Mouse (Mus musculus): ENCODE measurements around the gene Nktr. TPM values are rescaled to one million over a fixed set of nuclear protein-coding genes. Genes with fewer than 3 reads are reported as not detected.
A peak's percentile ranks its signal among the peaks of the same experiment; 100 is the strongest.

Gene Nktr
- total RNA-seq, 2 experiments from 2014 or later, result 99.0 to 145 TPM

DNA sequence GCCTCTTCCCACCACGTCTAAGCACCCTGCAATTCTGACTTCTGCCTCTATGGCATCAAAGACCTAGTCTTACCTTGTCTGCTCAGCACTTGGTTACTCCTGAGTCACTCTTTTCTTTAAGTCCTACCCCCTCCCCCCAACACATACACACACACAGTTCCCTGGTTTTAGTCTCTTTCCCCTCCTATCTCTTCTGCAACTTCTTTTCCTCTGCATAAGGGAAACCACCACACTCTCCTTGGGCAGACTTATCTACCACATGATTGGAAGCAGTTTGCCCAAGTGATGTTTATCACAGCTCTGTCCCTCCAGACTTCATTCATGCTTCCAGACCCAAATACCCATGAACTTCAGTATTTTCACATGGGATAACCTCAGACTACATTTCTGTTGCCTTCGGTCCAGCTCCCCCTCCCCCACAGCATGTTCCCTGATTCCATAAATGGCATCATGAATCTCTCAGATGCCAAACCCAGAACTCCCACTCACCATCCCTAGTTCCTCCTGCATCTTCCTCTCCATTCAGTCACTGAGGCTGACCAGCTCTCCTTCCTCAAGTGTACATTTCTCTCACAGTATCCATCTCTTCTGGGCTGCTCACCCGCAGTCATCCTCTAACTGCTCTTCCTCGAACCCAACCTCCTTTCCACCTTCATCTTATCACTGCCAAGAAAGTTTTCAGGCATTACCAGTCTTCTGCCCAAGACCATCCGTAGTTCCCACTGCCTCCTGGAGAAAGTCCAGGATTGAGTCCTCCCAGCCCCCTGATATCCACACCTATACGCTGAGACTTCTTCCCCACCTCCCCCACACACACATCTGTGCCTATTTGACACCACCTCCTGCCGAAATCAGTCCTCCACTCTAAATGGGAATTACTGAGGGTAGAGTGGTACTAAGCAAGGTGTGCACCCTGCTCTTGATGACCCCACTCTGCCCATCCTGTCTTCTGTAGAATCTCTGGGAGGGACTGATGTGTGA, 10.2 kb upstream of the Nktr start:
- no peak for DNase-seq

DNA sequence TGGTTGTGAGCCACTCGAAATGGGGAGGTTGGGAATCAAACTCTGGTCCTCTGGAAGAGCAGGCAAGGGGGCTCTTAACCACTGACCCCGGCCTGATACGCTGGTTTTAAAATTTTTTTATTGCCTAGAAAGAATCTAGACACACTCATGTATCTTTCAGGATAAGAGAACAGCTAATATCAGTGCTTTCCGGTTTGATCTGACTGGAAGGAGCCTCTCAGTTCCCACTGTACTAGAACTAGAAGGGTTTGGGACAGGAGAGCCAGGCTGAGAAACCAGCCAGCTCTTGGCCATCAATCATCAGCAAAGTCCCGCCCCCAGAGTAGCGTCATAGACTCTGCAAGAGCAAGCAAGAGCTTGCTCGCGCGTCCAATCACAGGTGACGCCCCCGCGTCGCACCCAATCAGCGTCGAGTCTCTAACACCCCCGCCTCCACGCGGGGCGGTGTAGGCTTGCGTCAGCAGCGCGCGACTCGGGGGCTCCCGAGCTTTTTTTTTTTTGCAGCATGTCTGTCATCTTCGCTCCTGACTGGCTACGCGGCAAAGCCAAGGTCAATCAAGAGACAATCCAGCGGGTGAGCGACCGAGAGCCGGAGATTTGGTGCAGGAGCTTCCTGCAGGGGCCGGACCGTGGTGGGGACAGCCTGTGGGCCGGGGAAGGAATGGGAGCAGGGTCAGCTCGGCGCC, 8.9 kb upstream of the Nktr start, which contains the start of gene Ss18l2:
Ss18l2 (plus strand) TSS at position 432 of the 686 bp plus-strand sequence.
- peak; percentile 96 for DNase-seq

DNA sequence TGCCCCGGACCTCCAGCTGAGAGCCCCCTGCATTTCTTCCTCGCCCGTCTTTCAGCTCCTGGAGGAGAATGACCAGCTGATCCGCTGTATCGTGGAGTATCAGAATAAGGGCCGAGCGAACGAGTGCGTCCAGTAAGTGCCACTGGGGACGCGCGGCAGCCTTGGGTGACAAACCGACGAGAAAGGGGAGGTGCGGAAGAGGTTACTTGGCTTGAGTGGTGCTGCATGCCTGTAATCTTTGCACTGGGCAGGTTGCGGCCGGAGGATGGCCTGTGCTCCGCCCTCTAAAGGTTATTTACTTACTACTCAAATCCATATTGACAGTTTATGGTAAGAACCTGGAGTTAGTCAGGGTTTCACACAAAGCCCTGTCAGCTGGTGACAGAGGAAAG, 8.4 kb upstream of the Nktr start:
- DNase-seq, result no peak

DNA sequence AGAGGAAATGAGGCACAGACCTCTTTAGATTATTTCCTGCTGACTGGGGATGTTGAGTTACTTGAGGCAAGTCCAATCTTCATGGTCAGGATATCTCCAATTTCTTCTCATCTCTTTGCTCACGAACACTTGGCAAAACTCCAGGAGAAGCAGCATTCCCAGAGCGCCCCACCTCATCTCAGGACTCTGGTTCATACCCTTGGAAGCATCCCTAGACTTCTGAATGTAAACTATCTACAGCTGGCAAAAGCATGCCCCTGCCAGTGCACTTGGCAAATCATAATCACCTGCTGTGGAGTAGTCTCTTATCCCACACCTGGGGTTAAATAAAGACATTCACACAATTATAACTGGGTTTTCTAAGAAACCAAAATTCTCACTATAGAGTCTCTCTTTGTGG, 1.9 kb upstream of the Nktr start:
- no peak for DNase-seq

DNA sequence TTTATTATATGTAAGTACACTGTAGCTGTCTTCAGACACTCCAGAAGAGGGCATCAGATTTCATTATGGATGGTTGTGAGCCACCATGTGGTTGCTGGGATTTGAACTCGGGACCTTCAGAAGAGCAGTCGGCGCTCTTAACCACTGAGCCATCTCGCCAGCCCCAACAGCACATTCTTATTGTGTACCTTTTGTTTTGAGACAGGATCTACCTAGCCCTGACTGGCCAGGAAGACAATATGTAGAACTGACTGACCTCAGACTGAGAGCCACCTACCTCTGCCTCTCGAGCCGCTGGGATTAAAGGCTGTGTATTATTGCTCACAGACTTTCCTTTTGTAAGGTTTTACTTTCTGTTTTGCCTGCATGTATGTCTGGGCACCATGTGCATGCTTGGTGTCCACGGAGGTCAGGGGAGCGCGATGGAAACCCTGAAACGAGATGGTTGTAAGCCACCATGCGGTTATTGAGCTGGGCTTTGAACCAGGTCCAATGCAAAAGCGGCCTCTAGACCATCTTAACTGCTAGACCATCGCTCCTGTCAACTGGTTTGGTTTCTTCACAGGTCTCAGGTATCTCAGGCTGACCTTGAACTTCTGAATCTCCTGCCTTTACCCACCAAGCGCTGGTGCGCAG, 781 bp upstream of the Nktr start:
- DNase-seq, result no peak

DNA sequence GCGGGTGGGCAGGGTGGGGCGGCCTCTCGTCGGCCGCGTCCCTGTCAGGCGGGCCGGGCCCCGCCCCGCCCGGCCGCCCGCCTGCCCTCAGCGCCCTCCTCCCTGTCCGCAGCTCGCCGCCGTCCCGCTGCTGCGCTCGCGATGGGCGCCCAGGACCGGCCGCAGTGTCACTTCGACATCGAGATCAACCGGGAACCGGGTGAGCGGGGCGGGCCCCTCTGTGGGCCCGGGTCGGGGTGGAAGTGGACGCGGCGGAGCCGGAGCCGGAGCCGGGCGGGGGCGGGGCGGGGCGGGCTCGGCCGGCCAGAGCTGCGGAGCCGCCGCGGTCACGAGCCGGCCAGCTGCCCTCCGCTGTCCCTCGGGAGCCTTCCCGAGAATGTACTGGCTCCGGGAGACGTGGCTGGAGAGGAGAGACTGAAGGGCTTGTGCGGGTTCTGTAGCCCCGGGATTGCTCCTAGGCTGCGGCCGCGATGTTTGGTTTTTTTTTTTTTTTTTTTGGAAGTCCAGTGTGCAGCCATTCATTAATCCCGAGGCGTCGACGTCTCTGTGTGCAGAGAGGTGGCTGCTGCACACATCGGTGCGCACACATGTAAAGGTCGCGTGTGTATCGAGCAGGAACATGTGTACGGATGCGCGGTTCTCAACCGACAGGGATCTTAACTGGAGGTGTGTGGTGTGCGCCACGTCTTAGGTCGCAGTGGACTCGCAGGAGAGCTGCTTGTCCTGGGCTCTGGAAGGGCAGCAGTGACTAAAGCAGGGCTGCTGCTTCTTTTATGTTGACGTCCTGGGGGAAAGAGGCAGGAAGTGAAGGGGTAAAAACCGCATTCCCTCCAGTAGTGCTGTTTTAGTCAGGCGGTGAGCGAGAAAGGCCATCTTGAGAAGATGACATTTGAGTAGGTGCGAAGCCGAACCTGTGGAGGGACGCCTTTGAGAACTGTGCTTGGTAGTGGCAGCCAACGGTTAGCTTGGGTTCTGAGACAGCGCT, 670 bp downstream of the Nktr start:
- peak in 1 of 2 experiments; percentile 23 for DNase-seq

DNA sequence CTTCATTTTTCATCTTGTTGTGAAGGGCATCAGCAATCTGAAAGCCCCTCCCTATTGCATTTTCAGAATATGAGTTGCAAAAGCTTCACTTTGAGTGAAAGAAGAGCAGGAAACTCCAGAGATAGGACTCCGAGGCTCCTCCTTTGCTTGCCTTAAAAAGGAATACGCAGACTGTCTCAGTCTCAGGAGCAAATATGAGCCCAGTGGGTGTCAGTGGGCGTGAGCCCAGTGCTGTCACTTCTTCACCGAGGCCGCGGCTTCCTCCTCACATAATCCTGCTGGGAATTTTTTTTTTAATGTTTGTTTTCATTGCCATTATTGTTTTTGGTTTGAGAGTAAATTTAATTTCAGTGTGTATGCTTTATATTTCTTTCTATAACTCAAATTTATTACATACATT, 21.5 kb downstream of the Nktr start:
- DNase-seq, result no peak

DNA sequence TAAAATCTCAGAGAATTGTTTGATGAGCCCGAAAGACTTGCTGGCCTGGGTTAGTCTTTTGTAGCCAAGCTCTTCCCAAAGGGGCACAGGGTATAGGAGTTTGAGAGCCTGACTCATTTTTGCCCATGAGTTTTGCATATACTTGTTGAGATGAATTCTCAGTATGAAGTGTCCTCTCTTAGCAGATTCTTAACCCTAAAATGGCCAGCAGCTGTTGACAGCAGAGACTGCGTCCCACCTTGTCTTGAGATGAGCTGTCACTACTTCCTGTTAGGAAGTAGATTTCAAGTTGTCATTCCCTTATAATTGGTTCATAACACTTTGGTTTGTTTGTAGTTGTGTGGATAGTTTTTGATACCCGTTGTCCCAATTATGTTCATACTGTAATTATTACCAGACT, 22.2 kb downstream of the Nktr start:
- no peak for DNase-seq

DNA sequence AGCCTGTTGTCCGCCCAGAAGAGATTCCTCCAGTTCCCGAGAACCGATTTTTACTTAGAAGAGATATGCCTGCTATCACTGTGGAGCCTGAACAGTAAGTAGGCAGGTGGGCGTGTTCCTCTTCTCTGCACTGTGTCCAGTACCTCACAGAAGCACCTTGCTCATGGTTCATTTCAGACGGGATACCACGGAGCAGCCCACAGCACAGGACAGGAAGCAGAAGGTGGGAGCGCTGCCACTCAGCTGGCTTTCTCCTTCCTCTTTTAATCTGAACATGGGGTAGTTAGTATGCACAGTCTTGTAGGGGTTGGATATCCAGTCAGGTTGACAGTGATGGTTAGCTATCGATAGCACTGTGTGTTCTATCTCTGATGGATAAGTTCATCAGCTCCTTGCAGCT, 25.1 kb downstream of the Nktr start:
- no peak for DNase-seq

DNA sequence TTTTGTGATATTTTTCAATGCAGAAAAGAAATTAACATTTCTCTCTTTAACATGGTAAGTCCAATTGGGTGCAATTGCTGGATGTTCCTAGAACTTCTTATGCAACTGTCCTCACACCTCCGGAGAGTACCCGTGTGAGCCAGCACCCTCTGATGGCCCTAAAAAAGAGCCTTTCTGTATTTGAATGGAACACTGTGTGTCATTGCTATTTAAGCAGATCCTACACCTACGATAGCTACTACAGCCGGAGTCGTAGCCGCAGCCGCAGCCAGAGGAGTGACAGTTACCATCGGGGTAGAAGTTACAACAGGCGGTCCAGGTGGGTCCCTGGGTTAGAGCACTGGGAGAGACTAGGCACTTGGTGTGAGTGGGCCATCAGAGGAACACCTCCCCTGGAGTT, 33.8 kb downstream of the Nktr start:
- no peak for DNase-seq

DNA sequence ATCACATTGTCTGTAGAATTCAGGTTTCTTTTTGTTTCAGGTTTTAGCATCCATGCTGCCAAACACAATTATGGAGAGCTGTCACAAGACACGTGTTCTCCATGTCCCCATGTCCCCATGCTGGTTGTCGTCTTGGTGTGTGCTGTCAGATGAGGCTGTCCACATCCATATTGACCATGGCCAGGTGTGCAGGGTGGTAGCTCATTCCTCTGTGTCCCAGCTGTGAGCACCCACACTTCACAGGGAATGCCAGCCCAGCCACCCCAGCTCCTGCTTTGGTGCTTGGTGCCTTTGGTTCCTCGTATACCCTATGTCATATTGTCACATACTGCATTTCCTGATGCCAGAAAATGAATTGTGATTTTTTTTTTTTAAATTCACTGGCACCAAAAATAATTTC, 35.7 kb downstream of the Nktr start:
- no peak for DNase-seq

DNA sequence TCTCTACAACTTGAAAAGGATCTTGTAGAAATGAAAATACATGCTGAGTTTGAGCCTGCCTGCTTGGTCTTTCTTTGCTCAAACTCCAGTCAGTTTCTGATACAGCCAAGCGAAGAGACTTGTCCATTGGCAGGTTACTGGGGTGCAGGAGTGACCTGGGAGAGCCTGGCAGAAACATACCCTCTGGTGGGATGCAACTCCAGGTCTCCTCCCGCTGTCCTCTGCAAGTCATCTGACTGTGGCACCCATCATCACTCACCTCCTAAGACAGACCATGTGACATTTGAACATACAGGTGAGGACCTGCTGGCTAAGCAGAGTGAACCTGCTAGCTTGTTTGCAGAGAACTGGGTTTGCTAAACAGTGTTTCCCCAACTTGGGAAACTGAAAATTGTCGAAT, 37.8 kb downstream of the Nktr start:
- DNase-seq, result no peak

DNA sequence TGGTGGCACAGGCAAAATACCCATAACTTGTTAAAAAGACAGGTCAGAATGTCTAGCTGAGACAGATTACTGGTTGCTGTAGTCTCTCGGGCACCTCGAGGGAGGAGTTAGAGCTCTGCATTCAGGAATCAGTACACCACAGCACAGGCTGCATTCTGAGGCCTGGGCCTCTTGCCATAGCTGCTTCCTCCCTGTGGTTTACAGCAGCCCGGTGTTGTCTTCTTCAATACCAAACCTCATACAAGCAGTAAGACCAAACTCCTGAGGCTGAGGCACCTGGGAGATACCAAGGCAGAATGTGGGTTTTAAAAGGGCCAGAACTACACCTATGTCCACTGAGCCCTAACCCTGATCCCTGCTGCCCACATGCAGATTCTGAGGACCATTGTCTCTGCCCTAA, 38.5 kb downstream of the Nktr start:
- DNase-seq, result no peak

DNA sequence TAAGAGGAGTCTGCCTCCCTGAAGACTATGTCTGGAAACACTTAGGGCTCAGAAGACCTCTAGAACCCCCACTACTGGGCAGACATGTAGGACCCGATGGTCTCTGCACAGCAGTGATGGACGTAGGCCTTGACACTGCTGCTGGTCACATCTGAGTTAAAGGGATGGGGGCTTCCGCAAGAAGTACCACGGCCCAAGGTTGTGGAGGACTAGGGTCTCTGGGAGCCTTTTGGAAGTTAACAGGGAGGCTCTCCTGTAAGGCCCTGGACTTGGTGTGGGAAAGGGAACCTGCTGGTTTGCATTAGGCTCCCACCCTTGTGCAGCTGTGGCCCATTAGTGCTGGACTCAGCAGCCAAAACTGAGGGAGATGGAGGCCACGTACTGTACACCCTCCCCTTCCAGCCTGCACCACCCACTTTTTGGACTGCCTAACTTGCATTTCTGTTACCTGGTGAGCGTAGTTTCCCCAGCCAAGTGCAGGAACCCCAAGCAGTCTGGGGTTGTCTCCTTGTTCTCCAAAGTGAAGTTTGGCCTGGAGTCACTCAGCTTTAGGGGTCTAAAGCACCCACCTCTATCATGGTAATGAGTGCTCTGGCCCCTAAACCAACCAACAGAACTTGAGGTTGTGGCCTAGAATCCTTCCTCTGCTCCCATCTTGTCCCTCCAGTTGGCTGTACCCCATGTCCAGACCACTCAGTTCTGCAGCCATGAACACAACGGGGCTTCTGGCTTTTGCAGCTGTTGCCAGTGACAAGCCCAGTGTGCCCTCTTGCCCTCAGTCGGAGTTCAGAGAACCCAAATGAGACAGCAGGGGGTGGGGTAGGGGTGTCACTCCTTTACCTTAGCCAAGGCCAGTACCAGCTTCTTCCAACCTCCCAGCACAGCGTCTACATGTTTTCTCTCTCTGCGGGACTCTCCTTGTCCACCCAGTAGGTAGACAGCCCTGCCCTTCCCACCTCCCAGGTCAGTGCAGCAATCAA, 39.2 kb downstream of the Nktr start:
- no peak for DNase-seq

DNA sequence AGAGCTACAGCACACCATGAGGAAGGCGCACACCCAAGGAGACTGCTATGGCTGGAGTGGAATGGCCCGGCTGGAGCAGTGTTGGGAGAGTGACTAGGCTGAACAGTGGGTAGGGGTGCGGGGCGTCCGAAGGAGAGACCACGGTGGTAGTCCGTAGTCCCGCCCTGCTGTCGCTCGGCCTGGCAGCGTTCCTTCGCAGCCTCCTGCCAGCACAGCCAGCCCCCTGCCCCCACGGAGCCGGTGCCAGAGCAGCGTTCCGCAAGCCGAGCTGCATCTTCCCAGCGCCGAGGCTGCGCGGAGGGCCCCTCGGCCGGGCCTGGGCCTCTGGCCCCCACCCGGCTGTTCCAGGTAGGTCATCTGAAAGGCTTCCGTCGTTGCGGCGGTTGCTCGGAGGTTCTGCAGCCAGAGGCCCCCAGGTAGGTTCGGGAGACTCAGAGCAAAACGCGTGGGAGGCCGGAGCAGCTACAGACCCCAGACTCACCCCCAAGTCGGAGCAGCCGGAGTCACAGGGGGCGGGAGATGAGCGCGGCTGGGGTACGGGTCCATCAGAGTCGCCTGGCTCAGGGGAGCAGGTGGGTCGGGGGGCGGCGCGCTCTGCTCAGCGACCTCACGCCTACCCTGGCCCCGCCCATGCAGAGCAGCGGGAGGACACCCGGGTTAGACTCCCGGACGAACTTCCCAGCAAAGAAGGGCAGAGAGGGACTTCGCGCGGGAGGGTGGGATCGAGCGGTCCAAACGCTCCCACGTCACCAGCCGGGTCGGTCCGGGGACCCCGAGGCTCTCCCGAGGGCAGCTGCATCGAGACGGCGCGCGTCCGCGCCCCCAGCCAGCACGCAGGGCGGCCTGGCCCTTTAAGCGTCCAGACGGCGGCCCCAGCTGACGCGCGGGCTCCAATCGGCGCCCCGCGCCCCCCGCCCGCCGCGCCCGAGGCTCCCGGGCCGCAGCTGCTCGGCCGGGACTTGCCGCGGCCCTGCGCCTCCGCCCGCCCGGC, 40.4 kb downstream of the Nktr start, which contains the start of gene Zfp651:
Zfp651 (plus strand) TSS at position 240 of the 991 bp plus-strand sequence.
- peak; percentile 78 to 81 for DNase-seq

DNA sequence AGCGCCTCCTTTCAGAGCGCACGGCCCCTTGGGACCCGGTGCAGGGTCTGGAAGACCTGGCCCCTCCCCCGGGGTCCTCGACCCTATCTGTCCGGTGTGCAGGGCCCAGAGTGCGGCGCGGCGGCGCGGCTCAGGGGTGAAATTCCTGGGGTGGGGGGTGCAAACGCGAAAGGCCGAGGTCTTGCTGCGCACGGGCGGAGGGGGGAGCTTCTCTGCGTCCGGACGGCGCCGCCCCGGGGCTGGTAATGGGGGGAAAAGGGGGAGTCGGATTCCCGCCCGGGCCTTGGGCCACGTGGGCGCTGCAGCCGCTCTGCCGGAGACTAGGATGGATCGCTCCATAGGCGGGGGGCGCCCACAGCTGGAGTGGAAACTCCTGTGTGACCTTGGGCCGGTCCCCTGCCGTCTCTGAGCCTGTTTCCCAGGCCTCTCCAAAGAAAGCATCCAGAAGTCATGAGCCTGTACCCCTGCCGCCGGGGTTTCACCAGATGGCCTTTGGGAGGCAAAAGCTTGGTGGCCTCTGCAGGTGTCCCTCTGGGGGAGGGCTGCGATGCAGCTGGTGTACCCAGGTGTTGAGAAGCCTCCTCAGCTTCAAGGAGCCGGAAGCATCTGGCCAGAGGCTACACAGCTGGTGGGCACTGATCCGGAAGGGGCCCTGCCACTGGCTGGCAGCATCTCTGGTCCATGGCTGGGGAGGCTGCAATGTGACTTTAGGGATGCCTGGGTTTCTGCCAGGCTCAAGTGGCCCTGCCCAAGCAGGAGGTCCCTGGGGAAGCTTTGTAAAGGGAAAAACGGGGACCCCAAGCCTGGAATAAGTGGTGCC, 41.5 kb downstream of the Nktr start:
- peak in 1 of 2 experiments; percentile 50 for DNase-seq

DNA sequence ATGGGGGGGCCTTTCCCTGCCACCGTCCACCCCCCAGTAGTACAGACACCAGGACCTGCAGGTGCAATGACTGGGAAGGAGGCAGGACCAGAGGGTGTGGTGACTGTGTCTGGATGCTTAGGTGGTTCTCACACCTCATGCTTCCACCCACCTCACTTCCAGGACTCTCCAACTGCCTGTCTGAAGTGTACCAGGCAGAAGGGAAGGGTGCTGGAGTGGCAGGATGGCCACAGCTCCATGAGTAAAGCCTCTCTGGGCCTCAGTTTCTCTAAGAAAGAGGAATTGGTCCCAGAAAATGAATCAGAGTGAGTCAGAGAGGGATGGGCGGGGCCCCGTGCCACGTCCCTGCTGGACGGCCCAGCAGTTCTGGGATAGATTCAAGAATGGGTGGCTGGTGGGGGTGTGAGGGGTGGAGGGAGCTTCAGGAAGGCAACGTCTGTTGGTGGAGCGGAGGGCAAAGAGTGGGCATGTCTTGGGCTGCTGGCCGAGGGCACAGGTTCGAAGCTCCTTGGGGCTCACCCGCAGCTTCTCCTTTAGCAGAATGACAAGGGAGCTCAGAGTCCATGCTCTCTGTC, 42.2 kb downstream of the Nktr start:
- DNase-seq, result no peak

DNA sequence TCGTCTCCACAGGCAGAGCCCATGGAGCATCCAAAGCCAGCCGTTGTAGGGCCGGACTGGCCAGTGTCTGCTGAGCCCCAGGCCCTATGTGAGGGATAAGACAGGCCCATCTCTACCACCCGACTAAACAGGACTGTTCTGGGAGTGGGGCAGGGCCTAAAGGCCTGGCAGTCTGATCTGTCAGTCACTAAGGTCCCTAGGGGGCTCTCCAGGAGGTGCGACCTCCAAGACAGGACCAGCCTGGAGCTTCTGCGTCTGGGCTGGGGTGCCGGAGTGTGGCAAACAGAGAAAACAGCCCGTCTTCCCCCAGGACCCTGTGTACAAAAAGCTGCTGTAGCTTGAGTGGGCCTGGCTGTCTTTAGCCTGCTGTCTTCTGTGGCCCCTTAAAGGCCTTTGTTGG, 42.8 kb downstream of the Nktr start:
- DNase-seq, result no peak

Measured in layer of hippocampus, postnatal 36 days (tissue).